Mouse (Mus musculus): ENCODE data around the gene A830005F24Rik. TPM values are rescaled to one million over a fixed set of nuclear protein-coding genes. Genes with fewer than 3 reads are reported as not detected.
"Not testable (repeated sequence)": the region's sequence is repeated elsewhere in the genome, so short reads cannot be mapped to it uniquely, and the experiment has no call there.

The A830005F24Rik gene
- total RNA-seq (2021), result not detected in 2 replicates
- long read RNA-seq, result 0 reads

DNA sequence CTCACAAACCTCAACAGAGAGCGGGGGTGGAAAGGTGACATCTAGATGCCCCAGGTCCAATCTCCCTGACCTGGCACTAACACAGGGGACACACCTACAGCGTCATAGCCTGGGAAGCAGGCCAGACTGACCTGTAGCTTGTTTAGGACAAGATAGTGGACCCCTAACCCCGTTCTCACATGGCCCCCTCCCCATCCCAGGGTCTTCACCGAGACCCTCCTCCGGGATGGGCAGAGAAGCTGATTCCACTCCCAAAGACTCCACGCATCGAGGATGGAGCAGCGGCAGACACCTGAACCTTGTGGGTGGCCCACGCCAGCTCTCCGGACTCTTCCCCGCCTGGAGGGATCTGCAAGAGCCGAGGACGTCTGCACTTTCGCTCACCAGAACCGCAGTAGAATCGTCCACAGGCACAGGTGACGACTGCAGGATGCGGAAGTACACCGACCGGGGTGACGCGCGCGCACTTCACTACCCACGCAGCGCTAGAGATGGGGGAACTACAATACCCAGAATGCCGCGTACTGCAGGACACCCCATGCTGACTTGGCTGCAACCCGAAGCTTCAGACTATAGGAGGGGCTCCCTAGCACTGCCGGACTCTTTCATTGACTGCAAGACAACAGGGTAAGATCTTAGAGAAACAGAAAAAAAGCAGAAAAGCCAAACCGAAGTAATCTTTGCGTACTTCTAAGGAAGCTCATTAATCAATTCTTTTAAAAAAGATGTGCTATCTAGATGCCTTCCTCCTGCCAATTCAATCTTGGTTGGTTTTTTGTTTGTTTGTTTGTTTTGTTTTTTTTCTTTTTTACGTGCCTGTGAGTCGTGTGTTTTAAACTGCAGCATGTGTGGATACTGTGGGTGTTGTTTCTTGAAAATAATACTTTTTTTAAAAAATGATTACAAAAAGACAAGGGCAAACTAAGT lies at the start of gene A830005F24Rik, which contains the start of gene Zfp169:
Gene A830005F24Rik, plus strand, starts transcription at position 568 of the 927 bp plus-strand sequence.
Gene Zfp169, minus strand, starts transcription at position 449 of the 927 bp plus-strand sequence.
- peak; percentile 80 for DNase-seq

- peak; percentile 54 for DNase-seq
Observed at GRCm38 (mm10) chr13:48464170-48464569, 49.2 kb upstream of the A830005F24Rik start.

DNA sequence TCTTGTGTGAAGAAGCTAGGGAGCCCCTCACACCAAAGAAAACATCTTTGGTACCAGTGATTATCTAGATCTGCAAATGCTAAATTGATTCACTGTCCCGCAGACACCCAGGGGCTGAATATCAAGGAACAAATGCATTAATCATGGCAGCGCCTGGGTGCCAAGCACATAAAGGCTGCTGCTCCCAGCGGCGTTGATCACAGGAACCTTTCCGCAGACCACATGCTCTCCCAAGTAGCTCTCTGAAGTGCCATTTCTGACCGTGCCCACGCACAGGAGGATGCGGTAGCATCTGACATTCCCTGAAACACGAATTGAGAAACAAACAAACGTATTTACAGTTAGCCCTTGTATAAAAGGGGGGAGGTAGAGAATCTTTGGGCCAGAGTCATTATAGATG lies 47.2 kb upstream of the A830005F24Rik start:
- no peak for DNase-seq

DNA sequence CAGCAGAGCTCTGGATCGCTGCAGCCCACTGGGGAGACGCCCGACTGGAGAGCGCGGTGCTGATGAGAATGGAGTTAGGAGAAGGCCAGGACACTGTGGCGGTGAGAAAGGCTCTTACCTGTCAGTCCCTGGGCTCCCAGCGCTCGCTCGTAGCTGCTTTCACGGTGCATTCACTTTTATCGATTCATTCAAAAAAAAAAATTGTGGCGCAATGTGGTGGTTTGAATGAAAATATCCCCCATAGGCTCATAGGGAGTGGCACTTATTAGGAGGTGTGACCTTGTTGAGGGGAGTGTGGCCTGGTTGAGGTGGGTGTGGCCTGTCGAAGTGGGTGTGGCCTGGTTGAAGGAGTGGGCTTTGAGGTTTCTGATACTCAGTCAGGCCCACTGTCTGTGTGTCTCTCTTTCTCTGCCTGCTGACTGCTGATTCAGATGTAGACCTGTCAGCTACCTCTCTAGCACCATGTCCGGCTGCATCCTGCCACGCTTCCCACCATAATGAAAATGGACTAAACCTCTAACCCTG lies 44.7 kb upstream of the A830005F24Rik start:
- DNase-seq, result no peak

GRCm38 (mm10) chr13:48483606-48484005 lies 29.8 kb upstream of the A830005F24Rik start:
- DNase-seq, result no peak

DNA sequence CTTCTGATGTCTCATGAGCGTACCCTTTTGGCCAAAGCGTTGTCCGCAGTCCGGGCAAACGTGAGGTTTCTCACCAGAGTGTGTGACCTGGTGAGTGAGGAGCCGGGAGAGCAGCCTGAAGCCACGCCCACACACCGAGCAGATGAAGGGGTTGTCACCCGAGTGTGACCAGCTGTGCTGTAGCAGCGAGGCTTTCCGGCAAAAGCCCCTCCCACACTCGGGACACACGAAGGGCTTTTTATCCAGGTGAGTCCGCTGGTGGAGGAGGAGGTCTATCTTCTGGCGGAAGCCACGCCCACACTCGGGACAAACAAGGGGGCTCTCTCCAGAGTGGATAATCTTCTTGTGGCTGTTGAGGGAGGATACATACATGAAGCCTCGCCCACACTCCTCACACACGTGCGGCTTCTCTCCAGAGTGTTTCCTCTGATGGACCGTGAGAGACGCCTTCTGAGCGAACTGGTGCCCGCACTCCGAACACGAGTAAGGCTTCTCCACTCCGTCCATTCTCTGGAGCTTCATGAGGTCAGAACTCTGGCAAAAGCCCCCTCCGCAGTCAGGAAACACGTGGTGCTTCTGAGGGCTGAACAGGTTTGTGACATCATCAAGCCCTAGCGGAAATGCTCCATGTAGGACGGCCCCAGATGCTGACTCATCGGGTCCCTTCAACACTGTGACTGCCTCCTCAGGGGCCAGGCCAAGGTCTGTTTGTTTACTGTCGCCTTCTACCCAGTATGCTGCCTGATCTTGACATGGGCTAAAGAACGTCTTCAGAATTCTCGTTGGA lies 22.8 kb upstream of the A830005F24Rik start:
- DNase-seq, result no peak

DNA sequence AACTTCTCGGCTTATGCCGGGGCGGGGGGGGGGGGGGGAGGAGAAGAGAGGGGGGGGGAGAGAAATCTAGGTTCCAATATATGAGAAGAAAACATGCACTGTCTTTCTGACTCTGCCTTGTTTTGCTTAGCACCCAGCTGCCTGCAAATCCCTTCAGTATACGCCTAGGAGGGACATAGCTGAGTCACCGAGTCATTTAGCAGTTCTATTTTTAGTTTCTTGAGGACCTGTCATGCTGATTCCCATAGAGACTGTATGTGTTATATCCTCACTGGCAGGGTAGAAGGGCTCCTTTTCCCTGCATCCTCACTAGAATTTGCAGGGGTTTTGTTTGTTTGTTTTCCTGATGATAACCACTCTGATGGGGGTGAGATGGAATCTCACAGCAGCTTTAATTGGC lies 20.2 kb upstream of the A830005F24Rik start:
- DNase-seq, result no peak

- peak; percentile 65 for DNase-seq
Observed at GRCm38 (mm10) chr13:48497693-48498221, 15.6 kb upstream of the A830005F24Rik start.

- peak; percentile 42 for DNase-seq
Observed at GRCm38 (mm10) chr13:48498676-48499075, 14.7 kb upstream of the A830005F24Rik start.

DNA sequence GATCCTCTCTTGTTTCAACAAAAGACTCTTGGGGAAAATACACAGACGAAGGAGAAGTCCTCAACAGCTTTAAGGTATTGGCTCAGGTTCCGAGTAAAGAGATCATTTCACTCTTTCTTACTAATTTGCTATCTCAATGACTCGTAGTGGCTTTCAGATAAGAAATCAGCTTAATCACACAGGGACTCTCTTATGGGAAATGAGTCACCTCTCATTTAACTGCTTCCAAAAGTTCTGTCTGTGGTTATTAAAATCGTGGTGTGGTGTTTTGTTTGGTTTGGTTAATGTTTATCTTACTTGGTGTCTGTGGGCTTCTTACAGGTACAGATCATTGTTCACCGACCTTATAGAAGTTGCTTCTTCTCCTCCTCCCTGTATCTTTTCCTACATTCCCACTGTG lies 10.9 kb upstream of the A830005F24Rik start:
- DNase-seq, result no peak

DNA sequence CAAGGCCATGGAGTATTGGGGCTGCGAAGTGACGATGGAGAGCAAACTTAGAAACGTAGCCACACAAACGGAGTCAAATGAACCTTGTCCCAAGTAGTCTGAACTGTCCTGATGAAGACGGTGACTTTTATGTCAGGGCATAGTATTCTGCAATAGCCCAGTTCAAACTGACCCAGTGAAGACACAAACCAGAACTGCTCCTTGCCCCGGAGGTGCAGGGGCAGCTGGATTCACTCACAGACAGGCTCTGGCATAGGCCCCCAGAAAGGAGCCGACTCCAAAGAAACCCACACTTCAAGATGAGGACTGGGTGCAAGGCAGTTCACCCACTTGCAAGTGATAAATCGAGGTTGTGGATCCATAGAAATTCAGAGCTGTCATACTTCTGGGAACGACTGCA lies 4.7 kb upstream of the A830005F24Rik start:
- no peak for DNase-seq

GRCm38 (mm10) chr13:48515861-48516260 lies 2.5 kb downstream of the A830005F24Rik start:
- DNase-seq, result no peak

GRCm38 (mm10) chr13:48519122-48519521 lies 5.8 kb downstream of the A830005F24Rik start:
- not testable (repeated sequence) for DNase-seq

- no peak for DNase-seq
Observed at GRCm38 (mm10) chr13:48525745-48526144, 12.4 kb downstream of the A830005F24Rik start.

DNA sequence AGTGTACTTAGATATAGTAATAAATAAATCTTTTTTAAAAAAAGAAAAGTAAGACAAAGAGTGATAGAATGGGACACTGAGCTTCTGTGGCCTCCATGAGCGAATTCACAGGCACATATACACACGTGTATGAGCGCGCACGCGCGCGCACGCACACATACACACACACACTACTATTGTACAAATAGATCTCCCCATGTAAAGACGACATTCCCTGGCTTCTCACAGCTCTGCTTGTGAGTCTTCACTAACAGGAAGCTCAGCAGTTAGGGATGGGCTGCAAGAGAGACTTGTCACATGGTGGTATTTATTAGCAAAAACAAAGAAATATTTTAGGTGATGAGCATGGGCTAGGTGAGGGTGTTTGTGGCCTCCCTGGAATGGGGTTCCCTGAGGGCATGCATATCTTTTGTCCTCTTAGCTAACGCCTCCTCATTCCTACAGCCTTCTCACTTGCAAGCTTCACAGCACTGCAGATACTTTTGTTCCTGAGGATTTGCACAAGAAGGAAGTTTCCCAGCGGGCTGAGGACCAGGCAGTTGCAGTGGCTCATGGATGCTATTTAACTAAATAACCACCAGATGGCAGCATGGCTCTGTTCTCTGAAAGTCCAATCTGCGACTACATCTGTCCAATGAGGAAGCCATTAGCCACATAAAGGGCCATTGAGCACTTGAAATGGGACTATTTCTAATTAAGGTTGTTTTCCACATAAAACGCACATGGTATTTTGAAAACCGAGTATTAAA lies 14.9 kb downstream of the A830005F24Rik start:
- peak; percentile 26 for DNase-seq

GRCm38 (mm10) chr13:48529028-48529427 lies 15.7 kb downstream of the A830005F24Rik start:
- no peak for DNase-seq

DNA sequence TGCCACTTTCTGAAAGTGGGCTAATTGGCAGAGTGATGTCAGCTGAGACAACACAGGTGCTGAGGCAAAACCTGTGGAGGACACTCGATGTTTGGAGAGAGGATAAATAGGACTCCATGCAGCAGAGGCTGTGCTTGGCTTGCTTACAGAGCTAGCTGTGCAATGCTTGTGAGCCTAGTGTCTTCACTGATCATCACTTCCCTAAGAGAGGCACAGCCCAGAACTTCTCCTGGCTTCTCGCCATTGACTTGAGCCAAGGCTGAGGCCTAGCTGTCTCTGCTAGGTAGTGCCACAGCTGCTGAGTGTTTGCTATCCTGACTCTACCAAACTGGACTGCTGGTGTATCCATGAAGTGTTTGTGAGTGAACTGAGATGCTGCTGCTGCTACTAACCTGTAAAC lies 17.3 kb downstream of the A830005F24Rik start:
- peak; percentile 50 for DNase-seq

DNA sequence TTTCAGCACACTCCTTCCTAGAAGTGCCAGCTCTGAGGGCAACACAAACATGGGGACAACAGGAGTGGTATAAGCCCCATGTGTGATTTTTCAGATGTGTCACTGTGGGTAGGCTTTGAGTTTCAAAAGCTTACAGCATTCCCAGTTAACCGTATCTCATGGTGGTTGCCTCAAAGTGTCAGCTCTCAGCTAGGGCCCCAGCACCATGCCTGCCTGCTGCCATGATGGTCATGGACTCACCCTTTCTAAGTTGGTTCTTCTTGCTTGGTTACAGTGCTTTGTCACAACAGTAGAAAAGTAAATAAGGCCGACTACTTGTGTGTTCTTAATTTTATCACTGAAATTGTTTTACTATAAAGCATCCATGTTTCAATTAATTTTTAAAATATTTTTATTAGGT lies 18.1 kb downstream of the A830005F24Rik start:
- no peak for DNase-seq

GRCm38 (mm10) chr13:48533441-48533840 lies 20.1 kb downstream of the A830005F24Rik start:
- DNase-seq, result no peak

- DNase-seq, result no peak
Observed at GRCm38 (mm10) chr13:48540488-48540887, 27.1 kb downstream of the A830005F24Rik start.

DNA sequence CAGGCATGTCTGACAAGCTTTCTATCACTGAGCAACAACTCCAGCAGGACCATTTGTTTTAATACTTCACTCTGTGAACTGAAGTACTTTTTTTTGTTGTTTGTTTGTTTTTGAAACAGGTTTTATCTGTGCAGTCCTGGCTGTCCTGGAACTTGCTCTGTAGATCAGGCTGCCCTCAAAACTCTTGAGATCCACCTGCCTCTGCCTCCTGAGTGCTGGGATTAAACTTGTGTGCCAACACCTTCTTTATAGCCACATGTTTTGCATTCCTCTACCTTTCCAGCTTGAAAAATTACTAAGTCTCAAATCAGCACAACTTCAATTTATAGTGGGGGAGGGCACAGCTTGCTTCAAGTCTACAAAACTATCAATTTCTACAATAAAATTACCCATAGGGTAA lies 31.0 kb downstream of the A830005F24Rik start:
- no peak for DNase-seq

GRCm38 (mm10) chr13:48544867-48545266 lies 31.5 kb downstream of the A830005F24Rik start:
- DNase-seq, result no peak

All from adrenal gland, postnatal 25 days (tissue).